Mouse (Mus musculus): ENCODE measurements around the gene Mrpl19. TPM values are rescaled to one million over a fixed set of nuclear protein-coding genes. Genes with fewer than 3 reads are reported as not detected.

Gene Mrpl19
- total RNA-seq (2021) = 10 to 100 TPM; 41.1 to 58.2 TPM
- long read RNA-seq, experiment 1, full-length matches to known transcripts = 28 of 36 reads
- long read RNA-seq, experiment 1, partial matches to known transcripts = 3 of 36 reads
- long read RNA-seq, experiment 1, other reads (novel, unspliced or antisense) = 5 of 36 reads
- long read RNA-seq, experiment 2, full-length matches to known transcripts = 27 of 32 reads
- long read RNA-seq, experiment 2, partial matches to known transcripts = 1 of 32 reads
- long read RNA-seq, experiment 2, other reads (novel, unspliced or antisense) = 4 of 32 reads

- peak; percentile 95 for DNase-seq
Measured at GRCm38 (mm10) chr6:81965296-81966067, at the start of gene Mrpl19. Mrpl19 (minus strand) TSS chr6:81965958.

GRCm38 (mm10) chr6:82012392-82012791 lies 46.6 kb upstream of the Mrpl19 start:
- peak; percentile 20 for DNase-seq

GRCm38 (mm10) chr6:81990049-81990810 lies 24.5 kb upstream of the Mrpl19 start:
- peak; percentile 12 for DNase-seq

- no peak for DNase-seq
Measured at GRCm38 (mm10) chr6:81988341-81988740, 22.6 kb upstream of the Mrpl19 start.

GRCm38 (mm10) chr6:81987580-81987979 lies 21.8 kb upstream of the Mrpl19 start:
- DNase-seq = peak; percentile 68

- DNase-seq = peak; percentile 91
Measured at GRCm38 (mm10) chr6:81987010-81987409, 21.3 kb upstream of the Mrpl19 start.

- DNase-seq = no peak
Measured at GRCm38 (mm10) chr6:81986599-81986998, 20.8 kb upstream of the Mrpl19 start.

- no peak for DNase-seq
Measured at GRCm38 (mm10) chr6:81986171-81986570, 20.4 kb upstream of the Mrpl19 start.

- DNase-seq = no peak
Measured at GRCm38 (mm10) chr6:81979286-81979685, 13.5 kb upstream of the Mrpl19 start.

GRCm38 (mm10) chr6:81975971-81976621 lies 10.3 kb upstream of the Mrpl19 start:
- peak; percentile 88 for DNase-seq

GRCm38 (mm10) chr6:81972595-81972994 lies 6.8 kb upstream of the Mrpl19 start:
- DNase-seq = no peak

- no peak for DNase-seq
Measured at GRCm38 (mm10) chr6:81971196-81971595, 5.4 kb upstream of the Mrpl19 start.

- DNase-seq = no peak
Measured at GRCm38 (mm10) chr6:81966068-81966544, 348 bp upstream of the Mrpl19 start.

- DNase-seq = no peak
Measured at GRCm38 (mm10) chr6:81960284-81960683, 5.5 kb downstream of the Mrpl19 start.

- DNase-seq = no peak
Measured at GRCm38 (mm10) chr6:81959866-81960265, 5.9 kb downstream of the Mrpl19 start.

- no peak for DNase-seq
Measured at GRCm38 (mm10) chr6:81957992-81958391, 7.8 kb downstream of the Mrpl19 start.

GRCm38 (mm10) chr6:81956399-81956798 lies 9.4 kb downstream of the Mrpl19 start:
- no peak for DNase-seq

GRCm38 (mm10) chr6:81955133-81955532 lies 10.6 kb downstream of the Mrpl19 start:
- DNase-seq = no peak

- DNase-seq = no peak
Measured at GRCm38 (mm10) chr6:81946906-81947305, 18.9 kb downstream of the Mrpl19 start.

GRCm38 (mm10) chr6:81944432-81944831 lies 21.3 kb downstream of the Mrpl19 start:
- no peak for DNase-seq

- DNase-seq = peak; percentile 20
Measured at GRCm38 (mm10) chr6:81943281-81943680, 22.5 kb downstream of the Mrpl19 start.

- DNase-seq = no peak
Measured at GRCm38 (mm10) chr6:81941718-81942117, 24.0 kb downstream of the Mrpl19 start.

Measured in adrenal gland, postnatal 10 days (tissue).